Mouse (Mus musculus): ENCODE measurements around the gene Pmepa1. TPM values are rescaled to one million over a fixed set of nuclear protein-coding genes. Genes with fewer than 3 reads are reported as not detected.

Pmepa1 gene
- polyA plus RNA-seq, 1 experiment, result 93.7 TPM

DNA sequence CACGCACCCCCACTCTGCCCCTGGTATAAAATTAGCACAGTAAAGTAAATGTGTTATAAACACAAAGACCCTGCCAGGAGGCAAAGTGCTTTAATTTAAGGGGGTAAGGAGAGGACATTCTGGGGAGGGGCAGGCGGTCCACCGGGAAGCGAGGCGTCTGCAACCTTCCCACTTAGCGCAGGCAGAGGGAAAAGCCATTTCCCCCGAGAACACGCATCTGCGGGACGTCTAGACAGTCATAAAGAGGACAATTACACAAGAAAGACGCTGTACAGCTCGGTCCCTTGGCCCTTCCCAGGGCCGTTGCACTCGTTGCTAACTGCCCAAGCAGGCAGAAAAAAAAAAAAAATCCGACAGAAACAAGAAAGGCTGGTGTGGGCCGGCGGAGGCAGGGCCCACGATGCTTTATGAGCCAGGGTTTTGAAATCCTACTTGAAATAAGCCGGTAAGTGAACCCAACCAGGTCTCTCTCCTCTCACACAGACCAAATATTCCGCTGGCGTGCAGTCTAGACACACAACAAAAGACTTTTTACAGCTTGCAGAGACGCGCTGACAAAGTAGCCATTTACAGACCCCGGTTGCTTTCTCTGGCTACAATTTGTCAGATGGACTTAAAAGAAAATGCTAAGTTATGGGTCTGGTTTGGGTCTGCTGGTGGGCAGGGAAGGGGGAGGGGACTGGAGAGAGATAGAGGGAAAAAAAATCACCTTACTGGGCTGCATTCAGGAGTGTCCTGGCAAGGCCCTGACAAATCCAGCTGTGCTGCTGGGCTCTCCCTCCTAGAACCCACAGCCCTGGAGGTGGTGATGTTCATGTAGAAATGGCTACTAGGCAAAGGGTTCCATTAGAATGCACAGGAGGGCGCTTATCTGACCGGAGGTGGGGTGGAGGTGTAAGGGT is 22.3 kb downstream of the Pmepa1 start:
- DNase-seq (ENCODE audit: low read depth), result no peak

DNA sequence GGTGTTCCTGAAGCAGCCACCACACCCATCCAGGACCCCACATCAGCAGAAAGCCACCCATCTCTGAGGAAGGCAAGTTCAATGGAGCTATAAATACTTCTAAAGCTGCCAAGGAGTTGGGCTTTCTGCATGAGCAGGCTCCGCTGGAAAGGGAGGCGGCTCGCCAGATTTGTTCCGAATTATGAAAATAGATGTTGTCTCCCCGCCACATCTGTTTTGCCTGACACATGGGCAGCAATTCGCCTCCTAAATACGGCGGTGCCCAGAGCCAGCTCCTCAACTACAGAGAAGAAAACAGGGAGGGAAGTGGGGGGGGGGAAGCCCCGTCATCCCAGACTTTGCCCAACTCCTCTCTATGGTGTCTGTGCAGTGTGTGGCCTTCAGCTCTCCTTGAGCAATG is 24.7 kb downstream of the Pmepa1 start:
- no peak for DNase-seq (ENCODE audit: low read depth)

DNA sequence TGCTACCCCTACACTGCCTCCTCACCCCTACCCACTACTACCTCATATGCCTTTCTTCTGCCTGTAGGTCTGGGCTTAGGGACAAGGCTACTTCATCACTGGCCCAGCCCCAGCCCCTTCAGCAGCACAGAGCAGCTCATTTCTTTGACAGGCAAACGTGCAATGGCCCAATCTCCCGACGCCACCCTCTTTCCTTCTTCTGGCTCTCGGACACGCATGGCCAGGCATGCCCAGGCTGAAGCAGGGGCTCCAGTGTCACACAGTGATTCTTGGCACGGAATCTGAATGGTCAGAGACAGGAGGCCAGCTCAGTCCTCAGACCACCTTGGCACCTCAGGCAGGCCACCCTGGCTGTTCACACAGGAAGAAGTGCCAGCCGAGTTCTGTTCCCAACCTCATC is 25.2 kb downstream of the Pmepa1 start:
- DNase-seq (ENCODE audit: low read depth), result no peak

DNA sequence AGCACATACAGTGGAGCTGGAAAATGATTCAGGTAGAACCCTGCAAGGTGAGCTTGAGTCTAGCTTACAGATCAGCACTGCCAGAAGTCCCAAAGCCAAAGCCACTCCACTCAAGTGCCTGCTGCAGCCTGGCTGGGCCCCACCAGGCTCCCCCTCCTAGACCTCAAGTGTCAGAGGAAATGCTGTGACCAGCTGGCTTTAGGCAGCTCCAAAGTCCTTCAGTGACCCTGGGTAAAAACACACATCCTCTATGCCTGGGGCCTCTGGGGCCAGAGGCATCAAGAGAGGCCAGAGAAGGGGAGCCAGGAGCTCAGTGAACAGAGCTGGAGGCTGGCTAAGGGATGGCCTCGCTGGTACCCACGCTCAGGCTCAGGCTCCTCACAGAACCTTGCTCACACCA is 25.9 kb downstream of the Pmepa1 start:
- DNase-seq (ENCODE audit: low read depth), result no peak

DNA sequence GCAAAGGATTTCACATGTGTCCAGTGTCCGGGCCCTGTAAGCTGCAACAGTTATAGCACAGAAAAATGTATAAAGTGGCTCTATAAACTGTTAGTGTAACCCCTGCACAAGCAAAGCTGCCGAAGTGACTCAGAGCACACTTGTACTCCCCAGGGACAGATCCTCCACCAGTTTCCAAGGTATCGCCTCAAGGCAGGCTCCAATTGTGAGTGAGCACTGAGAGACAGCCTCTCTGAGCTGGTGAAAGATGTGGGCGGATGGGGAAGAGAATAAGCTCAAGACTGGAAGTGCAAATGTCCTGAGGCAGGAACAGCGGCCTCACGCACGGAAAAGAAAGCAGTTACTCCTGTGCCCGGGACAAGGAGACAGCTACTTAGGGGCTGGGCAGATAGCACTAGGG is 26.4 kb downstream of the Pmepa1 start:
- DNase-seq (ENCODE audit: low read depth), result no peak

DNA sequence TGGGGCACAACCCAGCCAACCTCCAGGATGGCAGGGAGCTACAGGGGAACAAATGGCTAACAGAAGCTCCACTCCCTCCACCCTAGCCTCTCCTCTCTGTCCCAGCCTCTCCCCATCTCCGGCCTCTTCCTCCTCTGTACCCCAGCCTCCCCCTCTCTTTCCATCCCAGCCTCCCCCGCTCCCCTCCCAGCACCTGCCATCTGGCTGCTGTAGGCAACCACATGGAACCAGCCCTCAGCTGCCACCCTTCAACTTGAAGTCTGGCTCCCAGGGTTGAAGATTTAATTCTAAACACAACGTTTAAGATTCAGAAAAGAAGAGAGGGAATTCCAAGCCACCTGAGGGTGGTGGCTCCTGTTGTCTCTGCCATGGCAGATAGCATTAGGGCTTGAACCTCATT is 26.9 kb downstream of the Pmepa1 start:
- no peak for DNase-seq (ENCODE audit: low read depth)

DNA sequence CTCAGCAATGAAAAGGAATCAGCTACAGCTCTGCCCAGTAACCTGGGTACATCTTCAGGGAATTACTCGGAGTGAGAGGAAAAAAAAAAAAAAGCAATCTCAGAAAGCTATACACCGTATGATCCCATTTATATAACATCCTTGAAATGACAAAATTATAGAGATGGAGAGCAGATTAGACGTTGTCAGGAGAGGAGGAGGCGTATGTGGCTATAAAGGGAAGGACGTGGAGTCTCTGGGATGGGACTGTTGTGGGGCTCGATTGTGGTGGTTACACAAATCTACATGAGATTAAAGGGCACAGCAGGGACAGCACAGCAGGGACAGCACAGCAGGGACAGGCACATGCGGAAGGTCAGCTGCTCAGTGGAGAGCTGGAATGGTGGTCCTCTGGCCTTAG is 27.5 kb downstream of the Pmepa1 start:
- no peak for DNase-seq (ENCODE audit: low read depth)

DNA sequence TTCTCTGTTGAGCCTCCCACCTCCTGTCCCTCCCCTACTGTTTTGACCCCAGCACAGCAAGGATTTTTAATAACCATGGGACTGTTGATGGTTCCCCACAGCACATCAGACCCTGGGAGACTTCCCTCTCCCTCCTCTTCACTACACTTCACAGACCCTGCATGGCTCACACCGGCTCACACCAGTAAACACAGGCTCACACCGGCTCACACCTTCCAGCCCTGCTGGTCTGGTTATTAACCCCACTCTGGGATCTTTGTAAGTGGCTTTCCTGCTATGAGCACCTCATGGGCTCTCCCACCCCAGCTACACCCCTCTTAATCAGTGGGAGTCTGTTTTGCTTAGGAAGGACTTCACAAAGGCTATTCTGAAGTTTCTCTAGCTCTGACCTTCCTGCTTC is 28.4 kb downstream of the Pmepa1 start:
- no peak for DNase-seq (ENCODE audit: low read depth)

DNA sequence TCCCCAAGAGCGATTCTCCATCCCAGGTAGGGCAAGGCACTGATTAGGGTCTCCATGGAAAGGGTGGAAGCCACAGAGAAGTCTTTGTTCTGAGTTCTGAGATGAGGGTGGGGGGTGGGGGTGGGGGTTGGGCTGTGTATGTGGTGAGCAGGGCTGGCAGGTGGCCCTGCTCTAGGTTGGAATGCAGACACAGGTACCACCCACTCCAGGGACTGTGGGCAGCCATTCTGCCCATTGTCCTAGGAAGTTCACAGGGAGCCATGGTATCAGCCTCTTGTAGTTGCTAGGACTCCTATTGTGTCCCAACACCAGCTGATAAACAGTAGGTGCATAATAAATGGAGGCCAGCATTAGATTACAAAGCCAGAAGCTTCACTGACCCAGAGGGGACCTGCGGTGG is 29.1 kb downstream of the Pmepa1 start:
- no peak for DNase-seq (ENCODE audit: low read depth)

DNA sequence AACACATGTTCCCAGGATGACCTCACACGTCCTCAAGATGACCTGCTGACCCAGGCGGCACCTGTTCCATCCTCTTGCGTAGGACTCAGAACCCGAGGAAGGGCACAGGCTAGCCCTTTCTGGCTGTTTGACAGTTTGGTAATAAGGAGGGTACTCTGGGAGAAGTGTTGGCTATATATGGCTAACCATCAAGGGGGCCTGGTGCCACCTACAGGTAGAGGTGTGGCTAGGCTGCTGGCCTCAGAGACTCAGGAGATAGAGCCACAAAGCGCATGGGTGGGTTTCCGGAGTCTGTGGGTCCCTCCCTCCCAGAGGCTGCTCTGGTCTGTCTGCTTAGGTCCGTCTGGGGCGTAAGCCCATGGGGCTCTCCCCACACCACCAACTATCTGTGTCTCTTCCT is 29.6 kb downstream of the Pmepa1 start:
- DNase-seq (ENCODE audit: low read depth), result no peak

DNA sequence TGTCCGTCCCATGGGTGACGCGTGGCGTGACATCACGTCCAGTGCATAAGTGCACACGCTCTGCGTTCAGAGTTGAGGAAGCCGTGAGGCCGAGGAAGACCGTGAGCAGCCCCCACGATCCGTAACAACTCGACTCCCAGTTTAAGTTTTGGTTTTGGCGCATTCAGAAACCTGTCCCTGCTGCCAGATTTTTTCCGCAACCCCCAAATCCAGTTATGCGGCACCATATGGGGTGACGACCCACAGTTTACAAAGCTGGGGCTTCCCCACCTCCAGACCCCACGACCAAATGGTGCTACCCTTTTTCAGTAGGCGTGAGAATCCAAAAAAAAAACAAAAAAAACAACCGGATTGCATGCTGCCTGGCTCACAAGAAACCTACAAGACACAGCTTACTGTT is 31.1 kb downstream of the Pmepa1 start:
- no peak for DNase-seq (ENCODE audit: low read depth)

DNA sequence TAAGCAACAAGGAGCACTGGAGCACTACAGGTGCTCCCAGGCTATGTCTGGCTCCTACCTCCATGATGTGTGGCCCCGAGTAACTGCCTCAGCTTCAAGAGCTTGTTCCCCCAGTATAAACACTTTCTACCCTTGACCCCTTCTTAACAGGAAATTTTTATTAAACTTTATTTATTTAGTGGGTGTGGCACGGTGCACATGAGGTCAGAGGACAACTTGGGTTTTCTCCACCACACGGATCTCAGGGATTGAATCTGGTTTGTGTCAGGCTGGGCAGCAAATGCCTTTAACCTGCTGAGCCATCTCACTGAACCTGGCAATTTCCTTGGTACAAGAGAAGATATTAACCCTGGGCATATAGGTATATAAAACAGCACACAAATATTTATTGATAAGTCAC is 32.2 kb downstream of the Pmepa1 start:
- DNase-seq (ENCODE audit: low read depth), result no peak

DNA sequence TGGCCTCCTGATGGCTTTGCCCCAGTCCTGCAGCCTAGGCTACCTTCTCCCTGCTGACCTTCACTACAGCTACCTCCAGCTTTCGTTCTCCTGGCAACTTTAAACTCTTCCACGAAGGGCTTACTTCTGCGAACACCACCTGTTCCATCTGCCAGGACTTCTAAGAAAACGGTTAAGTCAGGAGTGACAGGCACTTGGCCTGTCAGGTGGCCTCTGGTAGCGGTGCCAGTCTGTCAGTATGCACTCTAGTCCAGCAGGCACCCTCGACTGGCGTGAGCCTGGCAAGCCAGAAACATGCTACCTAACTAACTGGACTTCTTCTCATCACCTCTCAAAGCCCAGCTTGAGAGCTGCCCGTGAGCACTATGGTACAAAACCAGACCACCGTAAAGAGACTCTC is 32.7 kb downstream of the Pmepa1 start:
- no peak for DNase-seq (ENCODE audit: low read depth)

DNA sequence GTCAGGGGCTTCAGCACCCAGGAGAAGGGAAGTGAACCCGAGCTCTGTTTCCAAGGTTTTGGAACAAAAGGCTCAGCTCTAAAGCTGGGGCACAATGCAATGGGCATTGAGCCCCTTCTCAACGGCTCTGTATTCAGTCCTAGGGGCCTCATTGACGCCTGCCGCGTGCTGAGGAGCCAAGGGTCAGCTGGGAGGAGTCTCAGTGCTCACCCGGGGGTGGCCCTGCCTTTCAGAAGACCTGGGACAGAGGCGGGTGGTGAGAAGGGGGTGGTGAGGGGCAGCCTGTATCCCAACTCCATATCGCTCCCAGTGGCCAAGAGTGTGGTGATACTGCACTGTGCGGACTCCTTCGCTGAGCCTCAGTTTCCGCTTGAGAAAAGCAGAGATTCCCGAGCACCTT is 33.5 kb downstream of the Pmepa1 start:
- DNase-seq (ENCODE audit: low read depth), result no peak

DNA sequence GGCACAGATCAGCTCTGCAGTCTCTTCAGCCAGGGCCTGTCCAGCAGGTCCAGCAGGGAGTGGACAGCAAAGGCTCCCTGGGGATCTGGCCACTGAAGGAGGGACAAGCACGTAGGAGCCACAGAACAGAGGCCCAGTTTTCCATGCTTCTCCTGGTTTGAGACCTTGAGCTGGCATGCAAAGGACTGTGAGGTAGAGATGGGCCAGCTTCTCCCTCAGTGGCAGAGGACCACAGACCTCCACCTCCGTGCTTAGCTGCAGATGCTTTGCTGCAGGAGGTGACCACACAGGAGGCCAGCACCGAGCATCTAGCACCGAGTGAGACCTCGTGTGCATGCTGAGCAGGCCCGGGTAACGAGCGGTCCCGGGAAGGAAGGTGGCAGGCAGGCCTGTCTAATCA is 35.6 kb downstream of the Pmepa1 start:
- DNase-seq (ENCODE audit: low read depth), result no peak

DNA sequence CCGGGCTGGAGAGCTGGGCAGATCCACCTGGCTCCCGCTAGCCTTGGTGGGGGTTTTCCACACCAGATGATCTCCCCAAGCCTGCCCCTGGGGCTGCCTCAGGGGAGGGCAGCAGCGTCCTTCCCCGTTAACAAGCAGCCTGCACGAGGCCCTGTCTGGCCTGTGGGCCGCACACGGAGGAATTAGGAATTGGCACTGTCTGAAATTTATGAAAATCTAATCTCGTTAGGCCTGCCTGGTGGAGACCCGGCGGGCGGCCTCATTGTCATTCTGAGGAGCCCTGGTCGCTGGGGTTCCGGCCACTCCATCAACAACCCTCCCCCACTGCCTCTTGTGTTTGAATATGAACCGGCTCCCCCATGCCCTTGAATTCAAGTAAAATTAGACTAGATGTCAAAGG is 37.8 kb downstream of the Pmepa1 start:
- DNase-seq (ENCODE audit: low read depth), result no peak

DNA sequence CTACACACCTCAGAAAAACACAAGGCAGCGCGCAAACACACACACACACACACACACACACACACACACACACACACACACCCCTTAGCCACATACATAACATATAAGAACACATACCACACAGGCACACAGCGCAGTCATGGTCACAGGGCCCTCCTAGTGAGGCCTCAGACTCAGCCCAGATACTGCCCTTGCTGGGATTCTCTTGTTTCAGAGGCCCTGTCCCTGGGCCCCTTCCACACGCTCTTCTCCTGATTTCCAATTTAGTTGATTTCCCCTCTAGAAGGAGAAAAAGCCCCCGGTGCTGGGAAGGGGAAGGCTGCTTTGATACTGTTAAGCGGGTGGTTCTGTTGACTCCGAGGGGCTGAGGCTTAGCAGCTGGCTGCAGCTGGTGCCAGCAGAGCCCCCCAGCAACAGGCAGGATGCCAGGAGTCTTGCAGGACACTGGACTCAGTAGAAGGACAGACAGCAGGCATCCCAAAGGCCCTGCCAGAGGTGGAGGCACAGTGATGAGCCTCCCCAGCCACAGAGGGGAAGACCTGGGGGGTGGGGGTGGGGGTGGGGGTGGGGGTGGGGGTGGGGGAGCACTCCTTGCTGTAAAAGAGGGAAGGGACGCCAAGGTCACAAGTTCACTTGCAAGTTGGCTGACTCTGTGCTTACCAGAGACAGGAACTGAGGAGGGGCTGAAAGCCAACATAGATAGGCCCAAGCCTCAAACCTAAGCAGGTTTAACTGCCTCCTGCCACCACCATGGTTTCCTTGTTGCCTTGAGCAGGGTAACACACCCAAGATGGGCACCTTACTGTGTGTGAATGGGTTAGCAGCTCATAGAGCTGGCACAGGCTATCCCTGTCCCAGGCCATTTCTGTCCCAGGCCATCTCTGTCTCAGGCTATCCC is 40.6 kb downstream of the Pmepa1 start:
- DNase-seq (ENCODE audit: low read depth), result no peak

DNA sequence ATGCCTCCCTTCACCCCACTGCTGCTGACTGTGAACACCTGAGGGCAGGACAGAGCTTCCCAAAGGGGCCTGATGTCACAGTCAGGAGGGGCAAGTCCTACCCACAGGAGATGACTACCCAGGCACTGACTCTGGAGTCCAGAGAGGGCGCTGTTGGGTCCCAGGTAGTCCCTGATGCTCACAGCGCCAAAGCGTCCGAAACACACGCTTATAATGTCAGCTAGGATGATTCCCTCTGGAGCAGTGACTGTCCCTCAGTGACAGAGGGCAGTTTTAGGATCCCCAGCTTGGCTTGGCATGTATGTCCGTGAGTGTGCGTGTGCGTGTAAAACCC is 43.6 kb downstream of the Pmepa1 start:
- DNase-seq (ENCODE audit: low read depth), result no peak

DNA sequence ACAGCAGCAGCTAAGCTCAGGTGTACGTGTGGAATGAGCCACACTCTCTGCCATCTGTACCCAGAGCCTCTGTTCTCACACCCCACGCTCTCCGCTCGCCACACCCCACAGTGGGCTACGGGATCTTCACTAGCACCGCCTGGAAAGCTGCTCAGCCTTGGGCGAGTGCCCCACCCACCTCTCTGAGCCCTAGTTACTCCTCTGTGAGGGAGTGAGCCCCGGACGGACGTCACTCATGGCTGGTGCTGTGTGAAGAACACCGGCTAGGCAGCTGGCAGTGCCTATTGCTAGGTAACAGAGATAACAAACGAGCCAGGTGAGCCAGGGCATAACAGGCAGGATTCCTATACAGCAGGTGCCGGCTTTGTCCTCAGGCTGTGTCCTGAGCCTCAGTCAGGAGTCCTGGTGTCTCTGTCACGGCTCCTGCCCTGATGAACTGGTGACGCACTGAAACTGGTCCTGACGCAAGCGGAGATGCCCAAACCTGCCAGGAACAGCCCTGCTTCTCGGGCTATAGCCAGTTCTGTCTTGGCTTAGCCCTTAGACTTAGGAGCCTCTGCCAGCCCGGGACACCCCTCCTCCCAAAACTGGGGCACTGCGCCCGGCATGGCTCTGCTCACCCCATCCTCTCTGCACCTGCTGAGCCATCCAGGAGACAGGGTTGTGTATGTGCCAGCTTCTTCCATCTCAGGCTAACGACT is 44.1 kb downstream of the Pmepa1 start:
- DNase-seq (ENCODE audit: low read depth), result no peak

DNA sequence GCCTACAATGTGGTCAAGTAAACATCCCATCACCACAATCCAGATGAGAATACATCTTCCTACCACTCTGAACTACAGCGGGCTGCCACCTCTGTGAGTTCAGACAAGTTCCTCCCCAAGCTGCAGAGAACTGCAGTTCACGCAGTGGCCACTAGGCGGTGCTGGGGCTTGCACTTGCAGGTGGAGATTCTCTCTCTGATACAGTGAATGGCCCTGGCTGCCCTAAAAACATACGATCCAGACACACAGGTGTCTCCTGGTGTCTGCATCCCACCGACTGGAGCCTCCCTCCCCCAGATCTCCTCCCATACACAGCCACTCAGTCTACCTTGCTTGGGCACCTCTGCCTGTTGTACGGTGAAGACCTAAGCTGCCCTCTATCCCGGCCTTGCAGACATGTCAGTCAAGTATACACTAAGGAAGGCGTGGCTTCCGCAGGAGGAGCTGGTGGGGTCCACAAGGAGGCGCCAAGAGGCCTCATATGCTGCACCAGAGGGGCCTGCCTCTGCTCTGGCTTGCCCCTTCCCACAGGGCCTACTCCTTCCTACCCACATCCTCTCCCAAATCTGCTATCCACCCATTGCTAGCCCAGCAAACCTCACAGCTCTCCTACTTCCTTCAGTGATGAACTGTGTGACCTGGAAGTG is 46.6 kb downstream of the Pmepa1 start:
- no peak for DNase-seq (ENCODE audit: low read depth)

DNA sequence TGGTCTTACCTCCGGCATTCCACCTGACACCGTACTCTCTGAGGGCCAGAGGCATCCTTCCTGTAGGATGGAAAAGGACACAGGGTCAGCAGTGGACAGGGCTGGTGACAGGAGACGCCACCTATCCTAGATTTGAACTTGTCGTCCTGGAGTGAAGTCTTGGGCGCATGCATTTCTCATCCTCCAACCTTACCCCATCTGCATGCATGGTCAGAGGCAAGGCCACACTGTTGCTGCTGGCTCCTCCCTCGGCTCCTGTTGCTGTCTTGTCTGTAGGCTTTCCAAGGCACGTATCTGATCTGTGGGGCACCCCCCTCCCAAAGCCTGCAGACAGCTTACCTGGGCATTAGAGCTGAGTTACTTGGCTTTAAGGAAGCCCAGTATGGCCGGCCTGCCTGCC is 47.8 kb downstream of the Pmepa1 start:
- DNase-seq (ENCODE audit: low read depth), result no peak

DNA sequence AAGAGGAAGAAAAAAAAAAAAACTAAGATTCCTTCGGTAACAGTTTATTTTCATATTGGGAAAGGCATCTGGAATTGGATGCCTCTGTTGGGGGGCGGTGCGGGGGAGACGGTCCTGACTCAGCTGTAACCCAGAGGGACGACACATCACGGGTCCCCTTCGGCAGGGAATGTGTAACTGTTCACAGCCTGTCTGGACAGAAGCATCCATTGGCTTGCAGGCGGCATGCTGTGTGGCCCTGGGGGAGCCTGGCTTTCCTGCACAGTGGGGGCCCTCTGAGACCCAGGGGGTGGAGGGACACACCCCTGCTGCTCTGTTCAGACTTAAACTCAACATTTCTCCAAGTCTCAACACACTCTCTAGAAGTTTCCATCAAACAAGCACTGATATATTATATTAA is 49.5 kb downstream of the Pmepa1 start:
- DNase-seq (ENCODE audit: low read depth), result no peak

All from gonadal fat pad, adult 2 months (tissue).